Mouse (Mus musculus): ENCODE results near the gene Brca1.
"Not testable (repeated sequence)": the region's sequence is repeated elsewhere in the genome, so short reads cannot be mapped to it uniquely, and the experiment has no call there.

Gene Brca1

GRCm38 (mm10) chr11:101447786-101448185 is 104.0 kb downstream of the Brca1 start:
- DNase-seq, result no peak

GRCm38 (mm10) chr11:101446860-101447259 is 104.9 kb downstream of the Brca1 start:
- DNase-seq, result not testable (repeated sequence)

- no peak for DNase-seq
These were observed 105.4 kb downstream of the Brca1 start for GRCm38 (mm10) chr11:101446319-101446718.

- DNase-seq, result no peak
These were observed 109.0 kb downstream of the Brca1 start for GRCm38 (mm10) chr11:101442760-101443159.

GRCm38 (mm10) chr11:101442127-101442693 is 109.5 kb downstream of the Brca1 start, which contains the start of gene Rpl27:
Gene Rpl27 (plus strand): TSS chr11:101442298.
- peak; percentile 98 for DNase-seq

GRCm38 (mm10) chr11:101441450-101442126 is 110.2 kb downstream of the Brca1 start:
- not testable (repeated sequence) for DNase-seq

All from cerebellum, postnatal 14 days (tissue).